Mouse (Mus musculus) brain, embryonic 18.5 days (tissue): ENCODE measurements around the gene Cfap126.
"Not testable (repeated sequence)": the region's sequence is repeated elsewhere in the genome, so short reads cannot be mapped to it uniquely, and the experiment has no call there.

Source experiments
- DNase-seq: peaks from one replicate; pipeline ENCODE4 v3.0.0-alpha.2; 2012; ENCODE audit warnings: low read depth, low spot score

Cfap126 gene

DNA sequence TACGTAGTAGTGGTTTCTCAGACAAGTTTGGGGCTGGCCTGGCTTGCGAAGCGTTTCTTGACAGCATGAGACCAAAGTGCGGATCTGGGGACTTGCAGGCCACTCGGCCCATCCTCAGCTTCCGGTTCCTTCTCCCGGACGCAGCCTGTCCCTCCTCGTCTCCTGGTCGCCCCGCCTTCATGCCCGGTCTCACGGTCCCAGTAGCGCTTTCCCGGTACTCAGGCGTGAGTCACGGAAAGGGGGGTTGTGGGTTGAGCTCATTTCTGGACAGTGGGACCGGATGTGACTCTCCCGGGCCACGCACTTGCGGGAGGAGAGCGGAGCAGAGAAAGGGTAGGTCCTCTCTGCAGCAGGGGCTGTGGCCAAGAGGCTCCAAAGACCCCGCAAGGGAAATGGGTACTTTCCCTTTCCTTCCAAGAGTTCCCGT, at the start of gene Cfap126:
Cfap126 (plus strand) TSS at position 46 of the 427 bp plus-strand sequence.
- no peak for DNase-seq

GRCm38 (mm10) chr1:171064491-171065242, 49.1 kb upstream of the Cfap126 start, which contains the start of gene Fcgr3:
Fcgr3 (minus strand) TSS chr1:171064935.
- not testable (repeated sequence) for DNase-seq

GRCm38 (mm10) chr1:171065243-171065587, 48.5 kb upstream of the Cfap126 start:
- not testable (repeated sequence) for DNase-seq

DNA sequence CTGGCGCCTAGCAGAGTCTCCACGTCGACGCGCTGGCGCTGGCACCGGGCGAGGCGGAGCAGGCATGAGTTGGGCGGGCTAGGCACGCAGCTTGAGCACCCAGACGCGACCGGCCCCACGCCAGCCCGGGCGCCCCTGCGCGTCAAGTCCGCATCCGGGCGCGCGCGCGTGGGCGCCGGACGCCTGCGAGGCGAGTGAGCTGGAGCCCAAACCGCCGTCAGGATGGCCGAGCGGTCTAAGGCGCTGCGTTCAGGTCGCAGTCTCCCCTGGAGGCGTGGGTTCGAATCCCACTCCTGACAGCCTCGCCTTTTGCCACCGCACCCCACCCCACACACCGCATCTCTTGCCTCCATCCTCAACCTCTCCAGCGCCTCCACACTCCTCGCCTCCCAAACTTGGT, 48.0 kb upstream of the Cfap126 start:
- not testable (repeated sequence) for DNase-seq

DNA sequence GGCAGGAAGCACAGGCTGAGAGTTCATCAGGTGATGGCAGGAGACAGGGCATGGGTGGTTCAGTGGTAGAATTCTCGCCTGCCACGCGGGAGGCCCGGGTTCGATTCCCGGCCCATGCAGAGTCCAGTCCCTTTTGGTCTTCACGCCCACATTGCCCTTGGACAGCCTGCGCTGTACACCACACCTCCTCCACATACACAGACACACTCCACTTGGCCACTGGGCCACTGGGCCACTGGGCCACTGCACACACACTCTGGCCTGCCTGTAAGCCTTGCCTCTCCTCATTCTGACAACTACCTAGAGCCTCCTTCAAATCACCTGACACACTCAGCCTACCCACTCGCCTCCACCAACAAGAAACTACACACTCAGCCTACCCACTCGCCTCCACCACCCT, 47.1 kb upstream of the Cfap126 start:
- DNase-seq: not testable (repeated sequence)

DNA sequence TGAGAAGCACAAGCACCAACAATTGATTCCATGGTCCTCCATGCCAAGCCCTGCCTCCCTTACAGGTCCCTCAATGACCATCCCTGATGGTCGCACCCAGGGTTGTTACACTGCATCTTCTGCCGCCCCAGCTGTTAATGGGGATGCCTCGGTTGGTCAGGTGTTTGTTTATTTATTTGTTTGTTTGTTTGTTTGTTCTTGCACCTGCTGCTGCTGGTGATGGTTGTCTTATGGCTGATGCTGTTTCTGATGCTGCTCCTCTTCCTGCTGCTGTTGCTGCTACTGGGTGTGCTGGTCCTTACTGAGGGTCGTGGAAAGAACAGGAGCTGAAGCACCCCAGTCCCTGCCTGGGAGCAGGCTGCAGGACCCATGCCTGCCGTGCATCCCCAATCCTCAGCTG, 45.8 kb upstream of the Cfap126 start:
- DNase-seq: not testable (repeated sequence)

GRCm38 (mm10) chr1:171069508-171069907, 44.2 kb upstream of the Cfap126 start:
- DNase-seq: not testable (repeated sequence)

DNA sequence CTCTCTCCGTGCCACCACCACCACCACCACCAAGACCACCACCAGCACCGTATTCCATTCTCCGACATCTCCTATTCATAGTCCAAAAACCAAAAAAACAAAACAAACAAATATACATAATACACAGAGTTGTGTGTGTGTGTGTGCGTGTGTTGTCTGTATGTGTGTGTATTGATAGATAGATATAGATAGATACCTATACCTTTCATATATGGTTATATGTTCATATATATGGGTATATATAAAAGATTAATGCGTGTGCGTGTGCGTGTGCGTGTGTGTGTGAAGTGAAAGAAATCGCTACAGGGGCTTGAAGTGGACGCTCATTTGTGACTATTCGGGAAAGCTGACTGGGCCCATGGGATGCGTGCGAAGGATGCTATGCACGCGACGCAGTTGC, 42.8 kb upstream of the Cfap126 start:
- not testable (repeated sequence) for DNase-seq

- not testable (repeated sequence) for DNase-seq
Observed at GRCm38 (mm10) chr1:171071726-171072125, 42.0 kb upstream of the Cfap126 start.

DNA sequence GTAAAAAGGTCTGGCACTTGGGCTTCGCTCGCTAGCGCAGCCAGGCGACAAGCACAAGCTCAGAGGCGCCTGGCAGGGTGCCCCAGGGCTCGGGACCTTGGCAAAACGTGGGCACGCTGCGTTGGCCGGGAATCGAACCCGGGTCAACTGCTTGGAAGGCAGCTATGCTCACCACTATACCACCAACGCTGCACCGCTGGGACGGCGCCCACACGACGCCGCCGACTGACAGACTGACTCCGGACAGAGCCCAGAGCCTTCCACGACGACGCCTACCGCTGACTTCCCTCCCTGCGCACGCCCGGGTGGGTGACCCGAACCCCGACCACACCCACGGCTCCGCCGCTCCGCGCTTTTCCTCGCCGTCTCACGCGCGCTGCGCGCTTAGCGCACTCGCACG, 41.5 kb upstream of the Cfap126 start:
- not testable (repeated sequence) for DNase-seq

DNA sequence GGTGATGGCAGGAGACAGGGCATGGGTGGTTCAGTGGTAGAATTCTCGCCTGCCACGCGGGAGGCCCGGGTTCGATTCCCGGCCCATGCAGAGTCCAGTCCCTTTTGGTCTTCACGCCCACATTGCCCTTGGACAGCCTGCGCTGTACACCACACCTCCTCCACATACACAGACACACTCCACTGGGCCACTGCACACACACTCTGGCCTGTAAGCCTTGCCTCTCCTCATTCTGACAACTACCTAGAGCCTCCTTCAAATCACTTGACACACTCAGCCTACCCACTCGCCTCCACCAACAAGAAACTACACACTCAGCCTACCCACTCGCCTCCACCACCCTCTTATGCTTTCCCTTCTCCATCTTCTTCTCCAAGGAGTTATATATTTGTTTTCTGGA, 39.4 kb upstream of the Cfap126 start:
- not testable (repeated sequence) for DNase-seq

DNA sequence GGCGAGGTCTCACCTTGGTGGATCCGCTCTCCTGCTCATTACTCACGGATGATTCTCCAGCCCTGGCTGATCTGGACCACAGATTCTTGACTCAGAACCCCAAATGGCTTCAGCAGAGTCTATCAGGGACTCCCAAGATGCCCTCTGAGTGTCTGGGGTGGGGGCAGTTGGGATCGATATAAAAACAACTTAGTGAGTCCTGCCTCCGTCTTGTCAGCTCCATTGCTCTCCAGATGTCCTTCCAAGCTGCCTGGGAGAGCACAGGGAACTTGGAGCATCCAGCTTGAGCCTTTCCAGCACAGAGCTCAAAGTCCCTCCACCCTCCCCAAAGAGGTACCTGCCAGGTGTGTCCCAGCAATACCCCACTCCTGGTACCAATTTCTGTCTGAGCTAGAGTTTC, 37.5 kb upstream of the Cfap126 start:
- not testable (repeated sequence) for DNase-seq

DNA sequence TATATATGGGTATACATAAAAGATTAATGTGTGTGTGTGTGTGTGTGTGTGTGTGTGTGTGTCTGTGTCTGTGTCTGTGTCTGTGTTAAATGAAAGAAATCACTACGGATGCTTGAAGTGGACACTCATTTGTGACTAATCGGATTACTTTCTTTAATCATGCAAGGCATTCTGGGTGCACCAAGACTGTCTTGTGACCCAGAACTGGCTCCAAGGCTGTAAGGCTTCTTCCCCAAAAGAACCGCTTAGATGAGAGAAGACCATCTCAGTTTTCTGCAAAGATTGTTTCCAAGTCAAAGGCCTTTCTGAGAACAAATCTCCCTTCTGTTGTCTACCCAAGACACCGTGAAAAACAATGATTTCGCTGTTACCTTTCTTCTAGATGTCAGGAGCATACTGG, 36.5 kb upstream of the Cfap126 start:
- DNase-seq: not testable (repeated sequence)

- not testable (repeated sequence) for DNase-seq
Observed at GRCm38 (mm10) chr1:171077955-171078354, 35.8 kb upstream of the Cfap126 start.

- DNase-seq: not testable (repeated sequence)
Observed at GRCm38 (mm10) chr1:171078419-171078818, 35.3 kb upstream of the Cfap126 start.

- DNase-seq: not testable (repeated sequence)
Observed at GRCm38 (mm10) chr1:171079345-171079744, 34.4 kb upstream of the Cfap126 start.

- not testable (repeated sequence) for DNase-seq
Observed at GRCm38 (mm10) chr1:171079825-171080224, 33.9 kb upstream of the Cfap126 start.

DNA sequence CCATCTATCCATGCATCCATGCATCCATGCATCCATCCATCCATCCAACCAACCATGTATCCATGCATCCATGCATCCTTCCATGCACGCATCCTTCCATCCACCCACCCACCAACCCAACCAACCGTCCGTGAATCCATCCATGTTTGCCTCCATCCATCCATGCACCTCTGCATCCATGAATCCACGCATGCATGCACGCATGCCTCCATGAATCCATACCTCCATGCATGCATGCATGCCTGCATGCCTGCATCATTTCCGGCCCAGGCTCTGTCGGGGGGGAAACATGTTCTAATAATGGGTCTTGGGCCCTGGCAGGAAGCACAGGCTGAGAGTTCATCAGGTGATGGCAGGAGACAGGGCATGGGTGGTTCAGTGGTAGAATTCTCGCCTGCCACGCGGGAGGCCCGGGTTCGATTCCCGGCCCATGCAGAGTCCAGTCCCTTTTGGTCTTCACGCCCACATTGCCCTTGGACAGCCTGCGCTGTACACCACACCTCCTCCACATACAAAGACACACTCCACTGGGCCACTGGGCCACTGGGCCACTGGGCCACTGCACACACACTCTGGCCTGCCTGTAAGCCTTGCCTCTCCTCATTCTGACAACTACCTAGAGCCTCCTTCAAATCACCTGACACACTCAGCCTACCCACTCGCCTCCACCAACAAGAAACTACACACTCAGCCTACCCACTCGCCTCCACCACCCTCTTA, 32.0 kb upstream of the Cfap126 start:
- DNase-seq: not testable (repeated sequence)

DNA sequence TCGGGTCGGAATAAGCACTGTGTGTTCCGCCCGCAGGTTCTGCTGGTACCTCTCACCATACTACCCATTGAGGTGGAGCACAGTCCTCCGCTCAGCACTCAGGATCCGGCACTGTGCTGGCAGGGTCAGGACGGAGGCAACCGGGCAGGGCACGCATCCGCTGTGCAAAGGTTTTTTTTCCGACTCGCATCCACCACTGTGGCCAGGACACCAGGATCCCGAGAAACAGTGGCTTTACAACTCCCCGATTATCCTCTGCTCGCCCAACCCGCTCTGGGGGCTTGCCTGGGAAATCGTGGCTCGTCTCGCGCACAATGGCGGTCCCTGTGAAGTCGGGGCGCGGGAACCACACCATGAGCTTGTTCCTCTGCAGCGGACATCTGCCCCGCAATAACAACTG, 28.0 kb upstream of the Cfap126 start:
- DNase-seq: no peak

GRCm38 (mm10) chr1:171088237-171088869, 25.4 kb upstream of the Cfap126 start:
- not testable (repeated sequence) for DNase-seq

- no peak for DNase-seq
Observed at GRCm38 (mm10) chr1:171089891-171090290, 23.8 kb upstream of the Cfap126 start.

DNA sequence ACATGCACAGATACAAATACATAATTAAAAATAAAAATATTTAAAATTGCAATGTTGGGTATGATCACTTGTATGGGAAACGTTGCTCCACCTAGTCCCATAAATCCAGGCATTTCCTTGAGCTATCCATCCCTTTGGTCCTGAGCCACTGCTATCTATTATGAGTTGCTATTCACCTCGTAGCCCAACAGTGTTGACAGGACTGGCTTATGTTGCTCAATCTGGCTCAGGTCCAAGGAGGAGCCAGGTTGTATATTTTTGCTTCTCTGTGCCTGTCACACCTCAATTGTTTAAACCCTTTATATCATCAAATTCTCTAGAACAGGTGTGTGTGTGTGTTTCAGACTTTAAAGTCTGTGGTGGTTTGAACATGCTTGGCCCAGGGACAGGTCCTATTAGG, 23.0 kb upstream of the Cfap126 start:
- no peak for DNase-seq
